Mouse (Mus musculus) C2C12 (cell line): ENCODE results near the gene Ttll10. TPM values are rescaled to one million over a fixed set of nuclear protein-coding genes. Genes with fewer than 3 reads are reported as not detected.

ENCODE experiments used
- H3K27me3 ChIP-seq: one replicate; pipeline ENCODE4 v1.6.1; 2011; ENCODE audit not compliant: control insufficient read depth, insufficient read depth, insufficient read length
- H3K36me3 ChIP-seq: one replicate; pipeline ENCODE4 v1.6.1; 2011; ENCODE audit not compliant: control insufficient read depth, insufficient read depth
- H3K4me3 ChIP-seq: one replicate; pipeline ENCODE4 v1.5.1; 2011; ENCODE audit warnings: mild to moderate bottlenecking, control low read depth; ENCODE audit not compliant: poor library complexity, insufficient read depth, severe bottlenecking
- H3K79me2 ChIP-seq: one replicate; pipeline ENCODE4 v1.6.1; 2011; ENCODE audit not compliant: control insufficient read depth, insufficient read depth
- H3K79me3 ChIP-seq: one replicate; pipeline ENCODE4 v1.6.1; 2011; ENCODE audit warnings: low read depth, control low read depth
- H3ac ChIP-seq: one replicate; pipeline ENCODE3; 2011; ENCODE audit warnings: low read depth; ENCODE audit not compliant: control insufficient read depth, insufficient read length
- CEBPB ChIP-seq: IDR thresholded peaks from one replicate; pipeline ENCODE4 v1.6.1; 2011; ENCODE audit warnings: low read depth, mild to moderate bottlenecking, control low read depth, moderate library complexity
- CTCF ChIP-seq: IDR thresholded peaks from one replicate; pipeline ENCODE4 v1.5.1; 2011; ENCODE audit not compliant: control insufficient read depth, insufficient read depth, insufficient read length
- FOSL1 ChIP-seq: IDR thresholded peaks from one replicate; pipeline ENCODE4 v1.8.0; 2011; ENCODE audit warnings: mild to moderate bottlenecking, low read length; ENCODE audit not compliant: poor library complexity, insufficient read depth, severe bottlenecking
- MAX ChIP-seq: IDR thresholded peaks from one replicate; pipeline ENCODE4 v1.6.1; 2011; ENCODE audit warnings: mild to moderate bottlenecking, control low read depth
- MYOD1 ChIP-seq: IDR thresholded peaks from one replicate; pipeline ENCODE4 v1.6.1; 2011; ENCODE audit warnings: low read depth; ENCODE audit not compliant: control insufficient read depth, insufficient read length
- MYOG ChIP-seq: IDR thresholded peaks from one replicate; pipeline ENCODE4 v1.6.1; 2011; ENCODE audit not compliant: control insufficient read depth, insufficient read length; ENCODE audit errors: extremely low read depth
- USF1 ChIP-seq: IDR thresholded peaks from one replicate; pipeline ENCODE4 v1.6.1; 2011; ENCODE audit warnings: low read depth, mild to moderate bottlenecking, control low read depth, moderate library complexity
- polyA plus RNA-seq: library from polyadenylated mRNA; unstranded; fragments of >200 nt; fragmentation: generic; extraction: Trizol; gene quantifications from one replicate; pipeline ENCODE4 v1.2.1, GENCODE M21; 2012; ENCODE audit warnings: missing spikeins

The Ttll10 gene
- polyA plus RNA-seq, 1 experiment, result not detected

DNA sequence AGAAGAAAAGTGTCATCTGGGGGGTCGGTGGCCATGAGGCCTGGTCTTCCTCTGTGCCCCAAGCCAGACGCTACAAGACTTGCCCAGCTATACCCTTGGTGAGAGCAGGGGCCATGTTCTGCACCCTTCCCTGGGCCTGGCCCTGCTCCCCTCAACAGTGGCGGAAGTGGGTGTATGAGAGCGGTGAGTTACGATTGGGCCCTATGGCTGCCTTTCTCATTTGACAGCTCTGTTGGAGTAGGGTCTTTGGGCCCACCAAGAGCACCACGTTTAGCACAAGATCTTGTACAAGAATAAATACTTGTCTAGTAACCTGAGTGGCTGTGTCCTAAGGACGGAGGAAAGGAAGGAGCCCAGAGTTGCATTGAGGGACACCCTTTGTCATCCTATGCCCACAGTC, 30.6 kb downstream of the Ttll10 start:
- H3K79me3 ChIP-seq, result no peaks in the 10 kb centered on the region
- H3K4me3 ChIP-seq, result no peak overlapping the region
- no peaks in the 10 kb centered on the region for H3K79me2 ChIP-seq
- H3ac ChIP-seq, result no peak overlapping the region
- H3K36me3 ChIP-seq, result no peaks in the 10 kb centered on the region
- no peaks in the 10 kb centered on the region for H3K27me3 ChIP-seq
- TF ChIP-seq CEBPB (no peak), USF1 (no peak), FOSL1 (no peak), MYOD1 (no peak)

GRCm38 (mm10) chr4:156026013-156026412, 33.2 kb downstream of the Ttll10 start, which contains the start of gene Tnfrsf18:
Gene Tnfrsf18, plus strand, starts transcription at chr4:156026164.
- H3K36me3 ChIP-seq, result no peaks in the 10 kb centered on the region
- no peaks in the 10 kb centered on the region for H3K79me3 ChIP-seq
- no peak within 1 kb of the TSS for H3ac ChIP-seq
- no peaks in the 10 kb centered on the region for H3K27me3 ChIP-seq
- no peak within 1 kb of the TSS for H3K4me3 ChIP-seq
- no peak for TF ChIP-seq MYOD1
- no peak for TF ChIP-seq MAX
- TF ChIP-seq CTCF, result no peak
- no peak for TF ChIP-seq FOSL1
- no peak for TF ChIP-seq CEBPB
- TF ChIP-seq MYOG, result no peak
- no peak for TF ChIP-seq USF1
- H3K79me2 ChIP-seq, result no peaks in the 10 kb centered on the region

DNA sequence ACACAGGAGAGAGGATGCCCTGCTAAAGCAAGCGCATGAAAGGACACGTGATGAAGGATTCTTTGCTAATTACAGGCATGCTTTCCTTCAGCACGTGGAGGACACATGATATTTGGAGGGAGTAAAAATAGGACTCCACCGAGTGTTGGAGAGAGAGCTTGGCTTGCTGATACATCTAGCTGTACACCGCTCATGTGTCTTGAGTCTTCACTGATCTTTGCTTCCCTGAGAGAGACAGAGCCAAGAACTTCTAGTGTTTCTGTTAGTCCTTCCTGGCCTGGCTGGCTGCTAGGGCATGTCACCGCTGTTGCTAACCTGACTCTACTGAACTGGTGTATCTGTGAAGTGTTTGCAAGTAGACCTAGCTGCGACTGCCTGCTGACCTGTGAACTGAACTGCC, 35.0 kb downstream of the Ttll10 start:
- Histone ChIP-seq H3ac (no peak overlapping the region), H3K4me3 (no peak overlapping the region), H3K79me3 (no peaks in the 10 kb centered on the region), H3K36me3 (no peaks in the 10 kb centered on the region), H3K27me3 (no peaks in the 10 kb centered on the region), H3K79me2 (no peaks in the 10 kb centered on the region)
- TF ChIP-seq MAX, result no peak
- TF ChIP-seq CEBPB, result no peak
- no peak for TF ChIP-seq MYOG
- no peak for TF ChIP-seq USF1
- TF ChIP-seq MYOD1, result no peak
- no peak for TF ChIP-seq FOSL1
- TF ChIP-seq CTCF, result no peak

DNA sequence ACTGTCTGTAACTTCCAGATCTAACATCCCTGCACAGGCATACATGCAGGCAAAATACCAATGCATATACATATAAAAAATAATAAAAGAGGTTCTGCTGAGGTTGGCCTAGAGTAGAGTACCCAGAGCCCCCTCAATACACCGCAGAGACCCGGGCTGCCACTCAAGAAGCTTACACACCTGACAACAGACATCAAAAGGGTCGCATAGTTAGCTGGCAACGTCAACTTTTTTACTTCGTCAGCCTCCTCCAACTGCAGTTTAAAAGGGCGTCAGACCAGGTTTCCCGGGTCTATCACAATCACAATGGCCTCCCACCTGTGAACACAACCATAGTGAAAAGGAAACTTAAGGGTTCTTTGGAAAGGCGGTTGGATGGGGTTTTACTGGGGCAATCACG, 35.7 kb downstream of the Ttll10 start:
- no peaks in the 10 kb centered on the region for H3K27me3 ChIP-seq
- no peak overlapping the region for H3ac ChIP-seq
- no peaks in the 10 kb centered on the region for H3K36me3 ChIP-seq
- TF ChIP-seq CTCF, result no peak
- no peaks in the 10 kb centered on the region for H3K79me2 ChIP-seq
- H3K79me3 ChIP-seq, result no peaks in the 10 kb centered on the region
- H3K4me3 ChIP-seq, result no peak overlapping the region

GRCm38 (mm10) chr4:156021942-156022419, 37.2 kb downstream of the Ttll10 start:
- Histone ChIP-seq H3ac (no peak overlapping the region), H3K36me3 (no peaks in the 10 kb centered on the region), H3K27me3 (no peaks in the 10 kb centered on the region), H3K4me3 (no peak overlapping the region), H3K79me3 (no peaks in the 10 kb centered on the region), H3K79me2 (no peaks in the 10 kb centered on the region)
- no peak for TF ChIP-seq MYOG
- no peak for TF ChIP-seq MAX
- no peak for TF ChIP-seq MYOD1
- TF ChIP-seq USF1, result no peak
- TF ChIP-seq CEBPB, result no peak
- no peak for TF ChIP-seq FOSL1
- no peak for TF ChIP-seq CTCF

DNA sequence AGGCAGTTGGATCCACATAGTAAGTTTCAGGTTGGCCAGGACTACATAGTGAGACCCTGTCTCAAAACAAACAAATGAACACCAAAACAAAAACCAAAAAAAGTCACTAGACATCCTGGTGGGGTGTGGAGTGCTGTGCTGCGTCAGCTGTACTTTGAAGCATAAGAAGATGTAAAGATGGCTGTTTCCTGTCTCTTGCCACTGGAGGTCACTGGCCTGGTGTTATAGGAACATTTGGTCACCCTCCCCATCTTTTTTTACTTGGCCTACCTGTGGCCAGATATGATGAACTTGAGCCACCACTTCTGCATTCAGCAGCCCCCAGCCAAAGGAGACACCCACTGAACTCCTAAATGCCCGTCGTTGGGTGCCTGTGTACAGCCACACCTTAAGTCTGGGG, 37.8 kb downstream of the Ttll10 start:
- H3K27me3 ChIP-seq, result no peaks in the 10 kb centered on the region
- no peak overlapping the region for H3K4me3 ChIP-seq
- H3K79me2 ChIP-seq, result no peaks in the 10 kb centered on the region
- H3K79me3 ChIP-seq, result no peaks in the 10 kb centered on the region
- H3K36me3 ChIP-seq, result peaks cover 1% of the 10 kb centered on the region
- H3ac ChIP-seq, result no peak overlapping the region
- TF ChIP-seq MYOG (no peak), USF1 (no peak), FOSL1 (no peak), MYOD1 (no peak), CTCF (no peak), MAX (no peak), CEBPB (no peak)
